In genomic region chrX:13851285-13851684, GRCm38 (mm10) we compare ENCODE assay signal across 7 mouse cellular contexts. TPM values are rescaled to one million over a fixed set of nuclear protein-coding genes. Genes with fewer than 3 reads are reported as not detected.
DNase-seq lines count a peak whose midpoint lies in the region; ATAC-seq lines count a peak whose summit lies in the region.

Gene Cask (minus strand): TSS chrX:13851367.

- DNase-seq in 416B (ENCODE audit: low read depth), result peak; percentile 53
- peak; percentile 75 for DNase-seq in NIH3T3 (ENCODE audit: low read depth)
- DNase-seq in lung, postnatal 14 days, result peak; percentile 21
- DNase-seq in spleen, postnatal 14 days (ENCODE audit: low spot score in 2 of 2), result no peak
- DNase-seq in thymus, postnatal 10 days (ENCODE audit: low spot score in 2 of 2), result no peak

- H3K9ac ChIP-seq in forebrain, embryonic 13.5 days, result no peak within 1 kb of the TSS
- H3K9ac ChIP-seq in intestine, embryonic 16.5 days (ENCODE audit: low read depth, low read length), result no peak within 1 kb of the TSS

- no peak within 1 kb of the TSS for H3K4me3 ChIP-seq in forebrain, embryonic 13.5 days
- no peak within 1 kb of the TSS for H3K4me3 ChIP-seq in intestine, embryonic 16.5 days (ENCODE audit: low read length)

- H3K27ac ChIP-seq in forebrain, embryonic 13.5 days, result no peak within 1 kb of the TSS
- no peak within 1 kb of the TSS for H3K27ac ChIP-seq in intestine, embryonic 16.5 days (ENCODE audit: low read length)

- no peak for ATAC-seq in forebrain, embryonic 13.5 days
- peak; percentile 59 for ATAC-seq in intestine, embryonic 16.5 days

- H3K27me3 ChIP-seq in forebrain, embryonic 13.5 days, result no peaks in the 10 kb centered on the region
- no peaks in the 10 kb centered on the region for H3K27me3 ChIP-seq in intestine, embryonic 16.5 days (replicated peaks; ENCODE audit: control insufficient read depth, insufficient read depth, low read length)

- H3K9me3 ChIP-seq in forebrain, embryonic 13.5 days (replicated peaks), result no peaks in the 10 kb centered on the region
- no peaks in the 10 kb centered on the region for H3K9me3 ChIP-seq in intestine, embryonic 16.5 days (ENCODE audit: control insufficient read depth, low read length)

- H3K4me1 ChIP-seq in forebrain, embryonic 13.5 days, result no peaks in the 10 kb centered on the region
- no peaks in the 10 kb centered on the region for H3K4me1 ChIP-seq in intestine, embryonic 16.5 days (ENCODE audit: control insufficient read depth, insufficient read depth, low read length)

- H3K4me2 ChIP-seq in forebrain, embryonic 13.5 days, result no peak within 1 kb of the TSS
- H3K4me2 ChIP-seq in intestine, embryonic 16.5 days (ENCODE audit: low read depth, low read length), result no peak within 1 kb of the TSS

- WGBS in forebrain, embryonic 13.5 days, result 66% methylated on average over 4 of the region's 4 CpGs
- 34% methylated on average over 4 of the region's 4 CpGs for WGBS in intestine, embryonic 16.5 days

- no peaks in the 10 kb centered on the region for H3K36me3 ChIP-seq in forebrain, embryonic 13.5 days (ENCODE audit: poor library complexity, severe bottlenecking)
- no peaks in the 10 kb centered on the region for H3K36me3 ChIP-seq in intestine, embryonic 16.5 days (ENCODE audit: control insufficient read depth, insufficient read depth, low read length)

RNA-seq across cellular contexts. Expression of gene Cask, which starts in this region (rescaled TPM):
- polyA plus RNA-seq in forebrain, embryonic 13.5 days (2015; fragmentation: Nextera tagmentation; extraction: Ambion mirVana), result 29.4 and 31.2 TPM in 2 replicates
- polyA plus RNA-seq in intestine, embryonic 16.5 days (2015; fragmentation: Nextera tagmentation; extraction: Ambion mirVana), result 8.9 and 10.1 TPM in 2 replicates

Comparison
In these comparisons a context has a peak if more than half of its experiments do, and no peak if none do; other contexts are left out.
1. DNase-seq: peak in 416B (single experiment), NIH3T3 (single experiment) and lung, postnatal 14 days (single experiment); none in spleen, postnatal 14 days (0 of 2) and thymus, postnatal 10 days (0 of 2).